Mouse (Mus musculus) monocyte, adult 5-6 weeks (primary cell): ENCODE measurements at regions not wholly inside any gene's neighbourhood (a gene's known extent, or its start where the extent isn't known, plus 50 kb on each side); places are given as distances from the start of the nearest gene placed in this dataset.
"Not testable (repeated sequence)": the region's sequence is repeated elsewhere in the genome, so short reads cannot be mapped to it uniquely, and the experiment has no call there.

ENCODE experiments used
- ATAC-seq: fragments of 153-309, 156-312 bp; replicated peaks from 2 replicates; pipeline ENCODE4 v1.8.0; 2017; ENCODE audit warnings: mild to moderate bottlenecking; ENCODE audit not compliant: low TSS enrichment, insufficient number of reproducible peaks, severe bottlenecking, poor library complexity, low FRiP score

DNA sequence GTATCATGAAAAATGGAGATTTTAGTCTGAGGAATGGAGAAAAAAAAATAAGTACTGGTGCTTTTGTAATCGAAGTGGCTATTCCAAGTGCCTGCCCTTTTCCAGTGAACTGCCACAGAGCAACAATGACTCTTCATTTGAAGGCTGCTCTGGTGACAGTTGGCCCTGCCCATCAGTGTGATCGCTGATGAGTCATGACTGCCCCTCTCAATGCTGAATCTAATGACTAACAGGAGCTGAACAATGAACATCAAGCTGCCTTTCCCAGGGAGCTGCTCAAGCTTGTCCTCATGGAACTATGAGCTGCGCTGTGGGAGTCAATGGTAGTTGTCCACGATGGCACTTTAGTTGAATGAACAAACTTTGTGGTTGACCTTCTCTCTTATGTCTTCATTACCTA, 456.4 kb downstream of the Serpinb8 start:
- no peak for ATAC-seq

DNA sequence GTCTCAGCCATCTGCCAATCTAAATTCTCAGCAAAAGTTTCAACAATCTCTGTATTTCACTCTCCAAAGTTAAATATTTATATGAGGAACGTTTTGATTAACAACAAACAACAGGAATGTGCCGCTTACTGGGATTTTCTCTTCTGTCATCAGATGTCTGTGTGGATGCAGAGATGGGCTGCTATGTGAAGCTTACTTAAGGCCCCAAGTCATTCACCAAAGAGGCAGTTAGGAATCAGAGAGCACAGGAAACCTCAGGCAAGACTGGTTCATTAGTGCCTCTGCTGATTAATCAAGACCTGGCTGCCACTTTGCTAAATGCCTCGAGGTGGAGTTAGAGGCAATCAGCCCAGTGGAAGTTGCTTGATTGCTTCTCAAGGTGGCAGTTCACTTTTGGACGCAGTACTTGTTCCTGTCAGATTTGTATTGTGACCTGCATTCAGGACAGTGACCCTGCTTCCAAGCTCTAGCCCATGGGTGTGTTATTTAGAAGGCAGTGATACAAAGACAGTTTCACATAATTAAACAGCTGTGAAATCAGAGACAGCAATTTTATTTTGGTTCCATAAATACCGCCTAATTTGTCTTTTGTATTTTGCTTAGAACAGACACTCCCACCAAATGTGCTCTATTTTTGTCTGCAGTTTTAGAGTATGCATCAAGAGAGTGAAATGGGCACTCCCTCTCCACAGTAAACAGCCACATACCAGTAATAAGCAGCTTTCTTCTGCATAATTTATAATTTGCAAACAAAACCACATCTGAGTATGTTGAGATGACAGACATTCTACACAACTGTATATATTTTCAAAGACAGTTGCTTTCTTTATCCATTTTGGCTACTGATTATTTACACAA, 457.3 kb downstream of the Serpinb8 start:
- ATAC-seq = no peak

GRCm38 (mm10) chr1:108094622-108095021, 504.8 kb downstream of the Serpinb8 start:
- ATAC-seq = no peak

GRCm38 (mm10) chr1:108102607-108103006, 512.8 kb downstream of the Serpinb8 start:
- ATAC-seq = no peak

GRCm38 (mm10) chr1:108110984-108111383, 521.2 kb downstream of the Serpinb8 start:
- no peak for ATAC-seq

GRCm38 (mm10) chr1:108127393-108127792, 537.6 kb downstream of the Serpinb8 start:
- no peak for ATAC-seq

- ATAC-seq = no peak
These were observed 542.2 kb downstream of the Serpinb8 start for GRCm38 (mm10) chr1:108132006-108132405.

GRCm38 (mm10) chr1:108135346-108135745, 545.5 kb downstream of the Serpinb8 start:
- ATAC-seq = not testable (repeated sequence)

DNA sequence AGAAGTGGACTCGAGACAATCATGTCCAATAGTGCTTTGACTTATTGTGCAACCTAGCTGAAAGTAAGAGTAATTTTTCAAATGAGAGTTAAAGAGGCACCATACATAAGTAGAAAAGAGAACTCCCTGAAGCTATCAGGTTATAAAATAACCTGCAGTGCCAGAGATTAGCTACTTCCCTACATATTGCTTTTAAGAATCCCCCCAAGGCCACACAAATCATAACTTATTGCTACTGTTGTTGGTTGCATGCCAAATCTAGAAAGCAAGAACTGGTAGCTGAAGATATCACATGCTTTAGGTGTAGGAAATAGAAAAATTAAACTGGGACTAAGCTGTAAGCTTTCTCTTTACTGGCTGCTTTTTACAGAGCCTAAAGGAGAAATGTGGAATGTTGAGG, 554.3 kb downstream of the Serpinb8 start:
- ATAC-seq = no peak

DNA sequence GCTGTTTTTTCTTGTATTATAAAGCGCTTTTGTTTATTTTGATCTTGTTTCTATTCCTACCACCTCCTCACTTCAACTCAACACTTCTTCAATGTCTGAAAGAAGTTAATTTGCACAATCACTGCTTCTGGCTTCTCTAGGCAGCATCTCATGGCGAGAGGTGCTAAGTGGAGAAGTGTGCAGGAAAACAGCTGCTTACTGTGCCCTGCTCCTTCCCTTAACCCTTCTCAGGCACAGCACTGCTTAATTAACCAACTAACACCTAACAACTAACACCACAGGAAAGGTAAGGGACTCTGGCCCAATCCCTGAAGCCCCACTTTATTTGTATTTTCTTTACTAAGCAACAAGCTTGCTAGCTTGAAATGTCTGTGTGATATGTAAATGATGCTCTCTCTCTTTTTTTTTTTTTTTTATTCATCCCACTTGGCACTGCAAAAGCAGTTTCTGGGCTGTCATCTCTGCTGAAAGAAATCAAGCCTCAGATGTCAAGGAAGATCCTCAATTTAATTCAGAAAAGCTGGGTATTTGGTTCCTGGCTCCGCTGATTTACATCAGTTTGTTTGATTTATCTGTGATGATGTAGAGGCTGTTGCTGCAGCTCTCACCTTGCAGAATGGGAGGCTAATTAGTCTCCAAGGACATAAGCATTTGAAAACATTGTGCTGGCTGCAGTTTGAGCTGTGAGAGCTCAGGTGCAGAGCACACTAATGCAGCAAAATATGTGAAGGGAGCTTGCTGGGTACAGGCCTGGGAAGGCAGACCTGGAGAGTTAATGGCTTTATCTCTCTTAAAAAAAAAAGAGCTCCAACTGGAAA, 591.8 kb downstream of the Serpinb8 start:
- ATAC-seq = no peak

DNA sequence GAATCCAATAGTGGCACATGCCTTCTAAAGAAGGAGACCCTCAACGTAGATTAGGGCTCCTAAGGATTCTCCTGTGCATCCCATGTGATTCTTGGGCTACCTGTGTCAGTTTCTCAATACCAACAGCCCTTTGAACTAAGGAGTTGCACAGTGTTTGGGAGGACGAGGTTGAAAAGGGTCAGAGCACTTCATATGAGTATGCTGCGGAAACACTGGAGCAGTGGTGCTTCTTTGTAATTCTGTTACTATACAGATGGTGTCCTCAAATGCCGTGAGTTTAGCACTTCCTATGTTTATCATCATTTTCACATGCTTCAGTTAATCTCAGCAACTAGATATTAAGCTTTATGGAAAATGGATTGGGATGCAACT, 592.3 kb downstream of the Serpinb8 start:
- ATAC-seq = no peak

- ATAC-seq = no peak
These were observed 634.2 kb downstream of the Serpinb8 start for GRCm38 (mm10) chr1:108224047-108224446.

GRCm38 (mm10) chr1:108240152-108240551, 650.3 kb downstream of the Serpinb8 start:
- no peak for ATAC-seq

DNA sequence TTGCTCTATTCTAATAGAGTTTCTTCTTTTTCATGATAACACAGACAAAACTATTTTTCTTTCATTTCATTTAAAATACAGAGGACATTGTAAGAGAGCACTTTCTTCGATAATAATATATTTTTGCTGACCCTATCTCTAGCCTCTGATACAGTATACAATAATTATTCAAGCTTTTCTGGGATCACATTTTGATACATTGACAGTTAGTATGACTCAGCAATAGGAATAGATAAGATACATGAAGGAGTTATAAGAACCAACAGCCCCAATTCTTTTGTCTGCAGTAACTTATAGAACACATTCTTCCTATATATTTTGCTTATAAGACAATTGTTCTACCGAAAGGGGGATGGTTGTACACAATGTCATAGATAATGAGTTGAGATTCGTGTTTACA, 665.3 kb downstream of the Serpinb8 start:
- no peak for ATAC-seq

DNA sequence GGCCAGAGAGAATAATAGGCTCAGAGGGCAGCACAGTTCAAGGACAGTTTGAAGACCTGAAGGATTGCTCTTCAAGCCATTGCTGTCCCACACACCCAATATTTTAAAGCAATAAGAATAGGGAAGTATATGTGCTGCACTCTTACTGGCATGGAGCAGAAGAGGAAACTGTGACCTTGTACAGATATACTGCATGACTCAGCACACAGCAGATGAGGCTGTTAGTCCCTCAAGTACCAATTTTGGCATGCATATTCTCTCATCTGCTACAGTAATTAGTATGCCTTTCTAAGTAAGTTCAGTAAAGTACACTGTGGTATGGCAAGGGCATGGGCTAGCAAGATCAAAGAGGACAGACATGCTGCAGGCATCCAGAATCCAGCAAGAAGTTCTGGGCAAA, 669.5 kb downstream of the Serpinb8 start:
- ATAC-seq = 0 out of 2 replicates have a peak, but pooled peaks have one; percentile 9

DNA sequence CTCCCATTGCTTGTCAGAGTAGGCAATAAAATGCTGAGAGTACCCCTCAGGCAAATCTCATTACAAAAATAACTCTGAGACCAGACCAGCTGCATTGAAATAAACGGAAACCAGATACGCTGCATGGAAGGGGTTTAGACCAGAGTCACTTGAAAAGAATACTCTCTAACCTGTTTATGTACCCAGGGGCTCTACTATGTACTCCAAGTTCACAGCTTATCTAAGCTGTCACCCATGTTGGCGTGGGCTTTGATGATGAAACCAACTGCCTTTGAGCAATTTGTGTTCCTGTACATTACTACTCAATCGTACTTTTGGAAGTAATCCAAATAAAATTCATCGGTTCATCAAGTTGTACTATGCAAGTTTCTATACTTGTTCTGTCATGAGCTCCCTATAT, 692.3 kb downstream of the Serpinb8 start:
- no peak for ATAC-seq

- ATAC-seq = no peak
These were observed 696.8 kb downstream of the Serpinb8 start for GRCm38 (mm10) chr1:108286571-108286970.
